Mouse (Mus musculus) CH12.LX (cell line): ENCODE measurements around the gene Galk2.

Experiments
- CTCF ChIP-seq, 2 experiments: IDR thresholded peaks in 1 of 2; conservative IDR thresholded peaks in 1 of 2; 2 replicates each; pipeline ENCODE4 v1.5.1; 2011 to 2012; ENCODE audit warnings: low read depth in 2 of 2, low read length in 2 of 2, improper control_type of control experiment in 1 of 2, inconsistent platforms in 1 of 2, mild to moderate bottlenecking in 1 of 2, moderate library complexity in 1 of 2
- EP300 ChIP-seq: IDR thresholded peaks from 2 replicates; pipeline ENCODE4 v1.6.1; 2011; ENCODE audit warnings: low read length, improper control_type of control experiment
- HCFC1 ChIP-seq: IDR thresholded peaks from 2 replicates; pipeline ENCODE4 v1.6.1; 2012; ENCODE audit warnings: low read depth, mild to moderate bottlenecking, inconsistent platforms, low read length, improper control_type of control experiment
- KAT2A ChIP-seq: IDR thresholded peaks from 2 replicates; pipeline ENCODE4 v1.6.1; 2012; ENCODE audit warnings: low read length, improper control_type of control experiment, inconsistent platforms; ENCODE audit not compliant: insufficient replicate concordance
- MAFK ChIP-seq: IDR thresholded peaks from 2 replicates; pipeline ENCODE4 v1.6.1; 2011; ENCODE audit warnings: low read length, improper control_type of control experiment; ENCODE audit not compliant: insufficient replicate concordance
- MAZ ChIP-seq: IDR thresholded peaks from 2 replicates; pipeline ENCODE4 v1.6.1; 2012; ENCODE audit warnings: low read depth, mild to moderate bottlenecking, inconsistent platforms, low read length, improper control_type of control experiment, moderate library complexity
- POLR2A ChIP-seq: IDR thresholded peaks from 2 replicates; pipeline ENCODE4 v1.6.1; 2011; ENCODE audit warnings: low read depth, mild to moderate bottlenecking, improper control_type of control experiment, low read length
- POLR2AphosphoS2 ChIP-seq: IDR thresholded peaks from 2 replicates; pipeline ENCODE4 v1.6.1; 2011; ENCODE audit warnings: low read depth, low read length, improper control_type of control experiment
- RCOR1 ChIP-seq: conservative IDR thresholded peaks from 2 replicates; pipeline ENCODE4 v1.6.1; 2012; ENCODE audit warnings: low read depth, mild to moderate bottlenecking, inconsistent platforms, low read length, improper control_type of control experiment
- SMC3 ChIP-seq: IDR thresholded peaks from 2 replicates; pipeline ENCODE4 v1.6.1; 2011; ENCODE audit warnings: low read depth, low read length, improper control_type of control experiment
- ZC3H11A ChIP-seq: IDR thresholded peaks from 2 replicates; pipeline ENCODE4 v1.6.1; 2012; ENCODE audit warnings: low read depth, mild to moderate bottlenecking, inconsistent platforms, low read length, improper control_type of control experiment
- ZMIZ1 ChIP-seq: IDR thresholded peaks from 2 replicates; pipeline ENCODE4 v1.6.1; 2012; ENCODE audit warnings: low read depth, mild to moderate bottlenecking, inconsistent platforms, low read length, improper control_type of control experiment
- ZNF384 ChIP-seq: IDR thresholded peaks from 2 replicates; pipeline ENCODE4 v1.6.1; 2012; ENCODE audit warnings: low read depth, low read length, improper control_type of control experiment, inconsistent platforms

DNA sequence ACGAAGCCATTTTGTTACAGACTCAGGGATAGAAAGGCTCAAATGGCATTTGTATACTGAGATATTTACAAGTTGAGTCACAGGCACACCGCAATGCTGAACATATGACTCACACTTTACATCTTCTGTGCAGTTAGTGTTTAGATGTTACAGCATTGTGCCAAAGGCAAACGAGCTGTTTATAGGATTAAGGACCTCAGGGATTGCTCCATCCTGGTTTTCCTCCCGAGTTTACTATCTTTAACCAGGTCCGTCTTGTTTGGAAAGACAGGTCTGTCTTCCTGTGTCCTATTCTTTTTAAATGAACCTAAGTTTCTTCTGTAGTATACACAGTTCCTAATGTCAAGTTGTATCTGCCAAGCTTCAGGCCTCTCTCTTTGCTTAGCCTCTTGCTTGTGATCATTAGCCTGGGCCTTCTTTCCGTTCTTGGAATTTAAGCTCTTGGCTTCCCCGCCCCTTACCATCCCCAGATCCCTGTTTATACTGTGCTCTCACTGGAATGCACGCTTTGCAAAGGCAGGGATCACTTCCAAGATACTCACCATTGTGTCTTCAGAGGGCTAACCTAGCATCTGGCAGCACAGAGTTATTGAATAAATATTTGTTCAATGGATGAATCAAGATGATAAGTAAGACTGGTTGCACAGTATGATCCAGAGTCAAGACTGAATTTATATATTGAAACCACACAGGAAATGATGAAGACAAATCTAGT lies 172.4 kb downstream of the Galk2 start:
- TF ChIP-seq POLR2A (no peak), CTCF (conservative IDR thresholded peaks at IDR 0.05 in 1 of 2, IDR thresholded peaks at IDR 0.05 in 1 of 2; ENCODE audit: low read depth in 2 of 2, low read length in 2 of 2) (no peak), SMC3 (no peak), EP300 (no peak), HCFC1 (no peak), ZMIZ1 (no peak), POLR2AphosphoS2 (no peak), ZC3H11A (no peak), KAT2A (no peak), MAFK (no peak), ZNF384 (no peak), RCOR1 (no peak), MAZ (no peak)
